Mouse (Mus musculus) hindbrain, embryonic 12.5 days (tissue): ENCODE data around the gene Ripk1. TPM values are rescaled to one million over a fixed set of nuclear protein-coding genes. Genes with fewer than 3 reads are reported as not detected.
A peak's percentile ranks its signal among the peaks of the same experiment; 100 is the strongest.

Experiments used
- ATAC-seq: fragments of 200-750 bp; cut with Nextera tagmentation; 2 replicates; pipeline ENCODE4 v1.8.0; 2017; ENCODE audit warnings: moderate TSS enrichment; ENCODE audit not compliant: low FRiP score
- H3K27ac ChIP-seq: fragments of 300-500 bp; sonication (generic); 2 replicates; pipeline ENCODE4 v1.5.1; 2016; ENCODE audit warnings: mild to moderate bottlenecking
- H3K27me3 ChIP-seq: fragments of 300-500 bp; sonication (generic); 2 replicates; pipeline ENCODE4 v1.6.1; 2016; ENCODE audit warnings: mild to moderate bottlenecking
- H3K36me3 ChIP-seq: fragments of 300-500 bp; sonication (generic); 2 replicates; pipeline ENCODE4 v1.6.1; 2016; ENCODE audit warnings: mild to moderate bottlenecking
- H3K4me1 ChIP-seq: fragments of 300-500 bp; sonication (generic); 2 replicates; pipeline ENCODE4 v1.6.1; 2016
- H3K4me2 ChIP-seq: fragments of 300-500 bp; sonication (generic); replicated peaks from 2 replicates; pipeline ENCODE4 v1.6.1; 2016; ENCODE audit warnings: mild to moderate bottlenecking
- H3K4me3 ChIP-seq: fragments of 300-500 bp; sonication (generic); 2 replicates; pipeline ENCODE4 v1.5.1; 2016; ENCODE audit warnings: mild to moderate bottlenecking
- H3K9ac ChIP-seq: fragments of 300-500 bp; sonication (generic); 2 replicates; pipeline ENCODE4 v1.6.1; 2016; ENCODE audit warnings: mild to moderate bottlenecking, moderate library complexity
- H3K9me3 ChIP-seq: fragments of 300-500 bp; sonication (generic); replicated peaks from 2 replicates; pipeline ENCODE4 v1.6.1; 2016; ENCODE audit warnings: mild to moderate bottlenecking
- WGBS: fragments of 180-500 bp; shearing (Covaris S2); methylation state at CpG from one replicate; pipeline ENCODE4 v1.1.7; 2016; 5-methylcytosine and 5-hydroxymethylcytosine counted together
- polyA plus RNA-seq: library from polyadenylated mRNA; unstranded; fragments of >200 nt; fragmentation: Nextera tagmentation; extraction: Ambion mirVana; gene quantifications from 2 replicates; pipeline ENCODE4 v1.2.1, GENCODE M21; 2016

The Ripk1 gene
- polyA plus RNA-seq, 1 experiment from 2014 or later: 12.9 TPM

DNA sequence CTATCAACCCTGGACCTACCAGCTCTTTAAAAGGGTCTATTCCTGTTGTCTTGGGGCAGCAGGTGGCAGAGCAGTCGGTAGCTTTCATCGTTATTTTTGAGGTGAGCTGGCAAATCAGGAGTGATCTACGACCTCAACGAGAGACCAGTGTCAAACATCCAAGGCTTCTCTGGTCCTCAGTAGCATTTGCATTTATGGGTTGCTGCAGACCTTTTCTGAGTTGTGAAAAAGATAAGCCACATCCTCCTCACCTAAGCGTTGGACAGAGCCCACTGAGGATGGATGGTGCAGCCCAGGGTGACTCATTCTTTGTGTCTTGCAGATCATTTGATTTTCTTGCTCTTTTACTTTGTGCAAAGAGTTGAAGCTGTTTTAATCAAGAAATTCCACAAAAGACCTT is 895 bp downstream of the Ripk1 start:
- peaks cover 12% of the 10 kb centered on the region for H3K4me1 ChIP-seq
- WGBS: 17% methylated on average over 5 of the region's 5 CpGs
- H3K9ac ChIP-seq: peak overlapping the region; percentile 90
- ATAC-seq: 0 out of 2 replicates have a peak, but pooled peaks have one; percentile 8
- H3K4me3 ChIP-seq: peak overlapping the region; percentile 97
- H3K36me3 ChIP-seq: no peaks in the 10 kb centered on the region
- H3K27me3 ChIP-seq: no peaks in the 10 kb centered on the region
- peak overlapping the region; percentile 74 for H3K4me2 ChIP-seq
- H3K9me3 ChIP-seq: no peaks in the 10 kb centered on the region
- 0 out of 2 replicates have a peak overlapping the region, but pooled peaks have one; percentile 52 for H3K27ac ChIP-seq

DNA sequence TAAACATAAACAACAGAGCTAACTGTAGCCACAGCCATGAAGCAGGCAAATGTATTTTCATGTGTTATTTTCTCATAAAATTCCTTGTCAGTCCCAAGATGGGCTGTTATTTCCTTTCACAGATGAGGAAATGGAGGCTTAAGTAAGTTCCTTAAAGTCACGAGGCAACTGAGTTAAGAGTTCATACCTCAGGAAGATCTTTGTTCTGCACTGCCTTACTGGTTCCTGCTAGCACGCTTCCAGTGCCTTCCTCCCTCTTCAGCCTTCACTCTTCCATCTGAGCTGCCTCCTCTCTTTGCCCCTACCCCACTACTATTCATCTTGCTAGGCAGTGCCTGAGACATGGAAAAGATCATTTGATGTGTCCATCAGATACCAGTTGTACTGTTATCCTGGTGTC is 5.1 kb downstream of the Ripk1 start:
- H3K4me3 ChIP-seq: no peak overlapping the region
- H3K4me1 ChIP-seq: peaks cover 5% of the 10 kb centered on the region
- 64% methylated on average over 2 of the region's 2 CpGs for WGBS
- peaks cover 10% of the 10 kb centered on the region; the same call in 1 of the 2 replicates for H3K36me3 ChIP-seq
- H3K9ac ChIP-seq: no peak overlapping the region
- no peaks in the 10 kb centered on the region for H3K9me3 ChIP-seq
- no peak overlapping the region for H3K4me2 ChIP-seq
- ATAC-seq: no peak
- H3K27ac ChIP-seq: no peak overlapping the region
- no peaks in the 10 kb centered on the region for H3K27me3 ChIP-seq

DNA sequence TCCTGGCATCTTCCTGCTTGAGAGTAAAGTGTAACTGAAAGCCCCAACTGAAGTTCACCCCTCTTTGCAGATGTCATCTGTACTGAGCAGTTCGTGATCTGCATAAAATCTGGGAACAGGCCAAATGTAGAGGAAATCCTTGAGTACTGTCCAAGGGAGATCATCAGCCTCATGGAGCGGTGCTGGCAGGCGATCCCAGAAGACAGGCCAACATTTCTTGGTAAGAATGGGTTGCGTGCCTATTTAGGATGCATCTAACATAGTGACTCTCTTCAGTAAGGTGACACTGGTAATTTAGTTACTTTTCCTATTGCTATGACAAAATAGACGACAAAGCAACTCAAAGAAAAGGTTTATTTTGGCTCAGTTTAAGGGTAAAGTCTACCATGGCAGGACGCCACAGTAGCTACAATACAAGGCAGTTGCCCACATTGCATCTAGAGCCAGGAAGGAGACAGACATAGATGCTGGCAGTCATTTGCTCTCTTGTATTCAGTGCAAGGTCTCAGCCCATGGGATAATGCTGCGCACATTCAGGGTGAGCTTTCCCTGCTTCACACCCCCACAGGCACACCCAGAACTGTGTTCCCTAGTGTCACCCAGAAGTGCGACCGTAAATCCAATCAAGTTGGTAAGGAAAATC is 14.9 kb downstream of the Ripk1 start:
- H3K27me3 ChIP-seq: no peaks in the 10 kb centered on the region
- no peaks in the 10 kb centered on the region for H3K4me1 ChIP-seq
- H3K9me3 ChIP-seq: no peaks in the 10 kb centered on the region
- WGBS: 95% methylated on average over 9 of the region's 9 CpGs
- H3K4me2 ChIP-seq: no peak overlapping the region
- H3K27ac ChIP-seq: no peak overlapping the region
- no peak overlapping the region for H3K9ac ChIP-seq
- H3K36me3 ChIP-seq: peaks cover 38% of the 10 kb centered on the region
- no peak for ATAC-seq
- H3K4me3 ChIP-seq: no peak overlapping the region

DNA sequence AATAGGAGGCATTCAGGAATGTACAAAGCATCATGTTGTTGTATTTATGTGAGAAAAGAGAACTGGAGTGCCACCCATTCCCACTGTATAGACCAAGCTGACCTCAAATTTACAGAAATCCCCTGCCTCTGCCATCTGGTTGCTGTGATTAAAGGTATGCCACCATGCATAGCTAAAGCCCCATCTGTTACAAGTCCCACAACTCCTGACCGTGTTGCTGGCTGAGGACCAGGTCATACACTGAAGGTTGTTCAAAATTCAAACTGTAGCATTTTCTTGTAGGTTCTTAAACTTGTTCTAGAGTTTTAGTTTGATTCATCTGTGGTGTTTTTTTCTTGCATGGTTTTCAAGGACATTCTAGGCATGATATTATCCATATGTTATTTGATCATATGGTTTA is 16.4 kb downstream of the Ripk1 start:
- no peaks in the 10 kb centered on the region for H3K4me1 ChIP-seq
- H3K36me3 ChIP-seq: peaks cover 38% of the 10 kb centered on the region
- no peak overlapping the region for H3K9ac ChIP-seq
- ATAC-seq: no peak
- H3K9me3 ChIP-seq: no peaks in the 10 kb centered on the region
- no peaks in the 10 kb centered on the region for H3K27me3 ChIP-seq
- H3K27ac ChIP-seq: no peak overlapping the region
- H3K4me3 ChIP-seq: no peak overlapping the region
- no peak overlapping the region for H3K4me2 ChIP-seq
- WGBS: 89% methylated on average over 1 of the region's 1 CpGs

DNA sequence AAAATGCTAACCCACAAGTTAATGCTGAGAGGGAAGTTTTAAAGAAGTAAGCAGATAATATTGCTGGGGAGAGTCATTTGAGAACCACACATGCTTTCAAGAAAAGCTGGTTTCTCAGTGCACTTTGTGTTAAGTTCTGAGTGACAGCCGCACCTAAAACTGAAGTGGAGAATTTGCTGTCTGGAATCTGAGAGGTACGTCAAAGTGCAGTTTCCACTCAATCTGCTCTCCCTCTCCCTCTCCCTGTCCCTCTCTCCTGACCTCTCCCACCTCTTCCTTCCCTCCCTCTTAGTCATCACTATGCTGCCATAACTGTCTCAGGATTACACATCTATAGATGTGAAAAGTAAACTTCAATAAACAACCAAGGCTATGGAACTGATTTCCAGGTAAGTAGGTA is 19.8 kb downstream of the Ripk1 start:
- Histone ChIP-seq H3K27ac (no peak overlapping the region), H3K4me1 (no peaks in the 10 kb centered on the region), H3K27me3 (no peaks in the 10 kb centered on the region), H3K36me3 (peaks cover 27% of the 10 kb centered on the region), H3K9me3 (no peaks in the 10 kb centered on the region), H3K4me2 (no peak overlapping the region), H3K4me3 (no peak overlapping the region), H3K9ac (no peak overlapping the region)
- no peak for ATAC-seq
- 90% methylated on average over 2 of the region's 2 CpGs for WGBS

DNA sequence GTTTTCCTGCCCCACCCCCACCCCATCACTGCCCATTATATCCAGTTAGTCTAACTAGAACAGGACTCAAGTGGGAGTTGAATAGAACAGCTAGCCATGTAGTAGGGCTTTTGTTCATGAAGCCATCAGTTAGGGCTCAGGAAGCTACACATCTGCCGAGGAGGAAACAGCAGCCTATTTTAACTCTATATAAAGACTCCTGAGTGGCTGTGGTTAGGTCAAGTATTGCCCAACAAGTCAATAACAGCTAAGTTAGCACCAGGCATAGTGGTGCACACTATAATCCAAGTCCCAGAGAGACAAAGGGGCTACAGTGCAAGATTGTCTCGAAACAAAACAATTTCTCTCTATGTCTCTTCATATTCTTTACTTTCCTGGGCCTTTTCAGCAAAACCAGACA is 29.9 kb downstream of the Ripk1 start:
- Histone ChIP-seq H3K27me3 (no peaks in the 10 kb centered on the region), H3K9ac (no peak overlapping the region), H3K4me2 (no peak overlapping the region), H3K27ac (no peak overlapping the region), H3K4me1 (peaks cover 4% of the 10 kb centered on the region; the same call in 1 of the 2 replicates), H3K36me3 (peaks cover 27% of the 10 kb centered on the region; the same call in 1 of the 2 replicates), H3K4me3 (no peak overlapping the region), H3K9me3 (no peaks in the 10 kb centered on the region)
- 65% methylated on average over 2 of the region's 2 CpGs for WGBS
- no peak for ATAC-seq

DNA sequence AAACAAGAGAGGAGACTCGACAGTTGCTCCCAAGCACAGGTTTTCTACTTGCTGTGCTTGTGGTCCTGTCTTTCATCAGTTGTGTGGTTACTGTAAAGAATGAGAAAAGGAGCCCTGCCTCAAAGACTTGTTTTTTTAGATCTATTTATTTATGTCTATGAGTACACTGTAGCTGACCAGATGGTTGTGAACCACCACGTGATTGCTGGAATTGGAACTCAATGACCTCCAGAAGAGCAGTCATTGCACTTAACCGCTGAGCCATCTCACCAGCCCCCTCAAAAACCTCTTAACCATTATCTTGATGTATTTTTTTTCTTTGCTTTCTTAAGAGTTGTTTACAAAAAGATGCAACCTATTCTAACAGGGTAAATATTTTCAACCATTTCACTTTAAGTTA is 33.3 kb downstream of the Ripk1 start:
- no peak for ATAC-seq
- Histone ChIP-seq H3K9me3 (peaks cover 4% of the 10 kb centered on the region; the same call in 1 of the 2 replicates), H3K4me3 (no peak overlapping the region), H3K9ac (no peak overlapping the region), H3K4me2 (no peak overlapping the region), H3K27ac (no peak overlapping the region), H3K27me3 (no peaks in the 10 kb centered on the region), H3K36me3 (0 out of 2 replicates have a peak, but pooled peaks cover 17% of the 10 kb centered on the region), H3K4me1 (peaks cover 19% of the 10 kb centered on the region)
- WGBS: 86% methylated on average over 3 of the region's 3 CpGs

DNA sequence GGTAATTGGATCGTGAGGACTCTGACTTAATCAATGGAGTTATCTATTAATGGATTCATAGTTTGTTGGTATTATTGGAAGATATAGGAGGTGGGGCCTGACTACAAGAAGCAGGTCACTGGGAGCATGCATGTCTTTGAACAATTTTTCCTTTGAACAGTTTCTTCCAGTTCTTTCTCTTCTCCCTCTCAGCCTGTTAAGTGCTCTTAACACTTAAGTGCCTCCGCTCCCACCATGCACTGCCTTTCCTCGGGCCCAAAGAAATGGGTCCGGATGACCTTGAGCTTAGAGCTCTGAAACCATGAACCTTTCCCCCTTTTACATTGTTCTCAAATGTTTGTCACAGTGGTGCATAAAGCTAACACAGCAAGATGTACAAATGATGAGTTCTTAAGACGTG is 34.6 kb downstream of the Ripk1 start:
- 0 out of 2 replicates have a peak, but pooled peaks have one; percentile 7 for ATAC-seq
- H3K9ac ChIP-seq: no peak overlapping the region
- H3K36me3 ChIP-seq: 0 out of 2 replicates have a peak, but pooled peaks cover 11% of the 10 kb centered on the region
- no peak overlapping the region; the same call in 1 of the 2 replicates for H3K4me3 ChIP-seq
- H3K27me3 ChIP-seq: no peaks in the 10 kb centered on the region
- peaks cover 4% of the 10 kb centered on the region; the same call in 1 of the 2 replicates for H3K9me3 ChIP-seq
- peaks cover 19% of the 10 kb centered on the region for H3K4me1 ChIP-seq
- H3K4me2 ChIP-seq: peak overlapping the region; percentile 77; the same call in 1 of the 2 replicates
- WGBS: 87% methylated on average over 5 of the region's 5 CpGs
- H3K27ac ChIP-seq: peak overlapping the region; percentile 84; the same call in 1 of the 2 replicates

DNA sequence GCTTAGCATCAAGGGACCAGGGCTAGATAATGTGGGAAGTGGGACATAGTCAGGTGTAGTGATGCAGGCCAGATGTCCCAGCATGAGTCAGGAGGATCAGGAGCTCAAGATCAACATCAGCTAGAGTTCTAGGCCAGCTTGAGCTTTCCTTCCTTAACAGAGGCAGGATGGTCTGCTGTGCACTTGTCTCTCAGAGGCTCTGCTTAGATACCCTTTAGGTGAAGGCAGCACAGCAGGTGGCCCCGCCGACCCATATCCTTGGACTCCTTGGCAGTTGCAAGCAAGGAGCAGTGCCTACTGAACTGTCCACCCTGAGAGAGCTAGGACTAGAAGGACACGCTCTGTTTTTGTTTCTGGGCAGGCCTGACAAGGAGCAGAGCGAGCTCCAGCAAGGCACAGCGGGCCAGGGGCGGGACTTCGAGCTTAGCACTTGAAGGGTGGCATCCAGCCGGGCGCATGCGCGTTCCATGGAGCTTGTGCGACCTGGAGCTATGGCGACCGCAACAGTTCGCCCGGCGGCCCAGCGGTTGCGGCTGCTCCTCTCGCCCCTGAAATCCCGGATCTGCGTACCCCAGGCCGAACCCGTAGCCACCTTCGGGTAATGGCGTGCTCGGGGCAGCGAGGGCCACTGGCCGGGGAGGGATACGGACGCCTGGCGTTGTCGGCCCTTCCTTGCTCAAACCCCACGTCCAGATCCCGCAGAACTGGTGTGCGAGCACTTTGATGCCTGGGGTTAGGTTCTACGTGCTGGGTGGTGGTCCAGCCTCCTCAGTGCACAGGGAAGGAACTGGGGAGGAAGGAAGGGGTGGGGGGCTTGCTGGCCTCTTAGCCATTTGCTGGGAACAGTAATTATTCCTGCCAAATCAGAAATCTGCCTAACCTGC is 35.3 kb downstream of the Ripk1 start, which contains the start of gene Bphl:
Gene Bphl (plus strand): TSS at position 426 of the 884 bp plus-strand sequence.
- H3K27me3 ChIP-seq: no peaks in the 10 kb centered on the region
- peak within 1 kb of the TSS; percentile 65 for H3K4me3 ChIP-seq
- H3K9me3 ChIP-seq: peaks cover 4% of the 10 kb centered on the region; the same call in 1 of the 2 replicates
- peak within 1 kb of the TSS; percentile 80 for H3K9ac ChIP-seq
- H3K4me2 ChIP-seq: peak within 1 kb of the TSS; percentile 77
- ATAC-seq: peak; percentile 96
- 0 out of 2 replicates have a peak, but pooled peaks cover 7% of the 10 kb centered on the region for H3K36me3 ChIP-seq
- peaks cover 19% of the 10 kb centered on the region for H3K4me1 ChIP-seq
- peak within 1 kb of the TSS; percentile 84 for H3K27ac ChIP-seq
- WGBS: under 1% methylated on average over 37 of the region's 37 CpGs

DNA sequence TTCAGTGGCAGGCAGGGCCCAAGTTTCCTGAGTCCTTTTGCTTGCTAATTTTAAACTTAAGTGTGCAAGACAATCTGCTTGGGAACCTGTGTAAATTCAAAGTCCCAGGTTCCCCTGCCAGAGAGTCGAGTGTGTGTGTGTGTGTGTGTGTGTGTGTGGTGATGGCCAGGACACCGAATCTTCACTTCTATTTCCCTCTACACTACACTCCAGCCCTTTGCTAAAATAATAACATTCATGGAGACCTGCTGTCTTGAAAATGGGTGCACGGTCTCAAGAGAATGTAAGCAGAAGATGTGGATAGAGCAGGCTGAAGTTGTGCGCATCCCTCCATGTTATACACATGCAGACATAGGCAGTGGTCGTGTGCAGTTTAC is 35.9 kb downstream of the Ripk1 start:
- Histone ChIP-seq H3K4me2 (peak overlapping the region; percentile 77), H3K36me3 (0 out of 2 replicates have a peak, but pooled peaks cover under 1% of the 10 kb centered on the region), H3K9ac (peak overlapping the region; percentile 80), H3K4me3 (peak overlapping the region; percentile 65), H3K27ac (peak overlapping the region; percentile 84; the same call in 1 of the 2 replicates), H3K4me1 (peaks cover 19% of the 10 kb centered on the region), H3K9me3 (peaks cover 4% of the 10 kb centered on the region; the same call in 1 of the 2 replicates), H3K27me3 (no peaks in the 10 kb centered on the region)
- peak; percentile 33 for ATAC-seq
- WGBS: 50% methylated on average over 5 of the region's 5 CpGs

DNA sequence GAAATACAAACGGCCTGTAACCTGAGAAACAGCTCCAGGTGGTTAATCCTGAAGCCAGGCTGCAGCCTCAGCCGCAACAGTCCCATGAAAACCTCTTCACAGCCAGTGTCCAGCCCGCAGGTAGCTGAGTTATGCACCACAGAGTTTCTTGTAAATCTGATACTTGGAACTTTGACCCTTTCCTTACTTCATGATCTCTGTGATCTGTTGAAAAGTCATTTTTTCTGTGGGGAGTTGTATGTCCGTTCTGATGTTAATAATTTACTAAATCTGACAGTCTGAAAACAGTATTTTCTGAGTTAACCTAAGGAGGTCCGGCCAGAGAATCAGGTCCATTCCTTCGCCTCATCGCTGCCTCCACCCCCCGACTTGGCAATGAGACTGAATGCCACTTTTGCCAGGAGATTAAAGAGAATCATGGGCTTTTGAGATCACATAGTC is 36.8 kb downstream of the Ripk1 start:
- ATAC-seq: no peak
- peaks cover 19% of the 10 kb centered on the region for H3K4me1 ChIP-seq
- H3K4me3 ChIP-seq: peak overlapping the region; percentile 2; the same call in 1 of the 2 replicates
- H3K27me3 ChIP-seq: no peaks in the 10 kb centered on the region
- WGBS: 37% methylated on average over 8 of the region's 8 CpGs
- H3K4me2 ChIP-seq: peak overlapping the region; percentile 77
- H3K9ac ChIP-seq: no peak overlapping the region
- H3K9me3 ChIP-seq: peaks cover 4% of the 10 kb centered on the region; the same call in 1 of the 2 replicates
- H3K36me3 ChIP-seq: no peaks in the 10 kb centered on the region
- no peak overlapping the region for H3K27ac ChIP-seq

DNA sequence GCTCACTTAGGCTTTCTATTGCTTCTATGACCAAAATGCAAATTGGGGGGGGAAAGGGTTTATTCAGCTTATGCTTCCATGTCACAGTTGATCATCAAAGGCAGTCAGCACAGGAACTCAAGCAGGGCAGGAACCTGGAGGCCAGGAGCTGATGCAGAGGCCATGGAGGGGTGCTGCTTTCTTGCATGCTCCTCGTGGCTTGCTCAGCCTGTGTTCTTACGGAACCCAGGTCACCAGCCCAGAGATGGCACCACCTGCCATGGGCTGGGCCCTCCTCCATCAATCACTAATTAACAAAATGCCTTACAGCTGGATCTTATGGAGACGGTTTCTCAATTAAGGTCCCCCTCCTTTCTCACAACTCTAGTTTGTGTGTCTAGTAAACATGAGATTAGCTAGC is 37.9 kb downstream of the Ripk1 start:
- no peak for ATAC-seq
- H3K27ac ChIP-seq: no peak overlapping the region
- H3K27me3 ChIP-seq: no peaks in the 10 kb centered on the region
- WGBS: 92% methylated on average over 3 of the region's 3 CpGs
- no peak overlapping the region for H3K9ac ChIP-seq
- 0 out of 2 replicates have a peak, but pooled peaks cover 3% of the 10 kb centered on the region for H3K36me3 ChIP-seq
- H3K9me3 ChIP-seq: peaks cover 4% of the 10 kb centered on the region; the same call in 1 of the 2 replicates
- peaks cover 19% of the 10 kb centered on the region for H3K4me1 ChIP-seq
- H3K4me2 ChIP-seq: no peak overlapping the region
- H3K4me3 ChIP-seq: no peak overlapping the region
